Mouse (Mus musculus) cerebellum, postnatal 14 days (tissue): ENCODE results near the gene Cd244a.

Experiments used
- DNase-seq, 2 experiments: peaks; one replicate each; pipeline ENCODE4 v3.0.0; 2021; ENCODE audit warnings: mixed read lengths in 2 of 2

Cd244a gene

GRCm38 (mm10) chr1:171584584-171584983 lies 25.6 kb downstream of the Cd244a start:
- DNase-seq: no peak

DNA sequence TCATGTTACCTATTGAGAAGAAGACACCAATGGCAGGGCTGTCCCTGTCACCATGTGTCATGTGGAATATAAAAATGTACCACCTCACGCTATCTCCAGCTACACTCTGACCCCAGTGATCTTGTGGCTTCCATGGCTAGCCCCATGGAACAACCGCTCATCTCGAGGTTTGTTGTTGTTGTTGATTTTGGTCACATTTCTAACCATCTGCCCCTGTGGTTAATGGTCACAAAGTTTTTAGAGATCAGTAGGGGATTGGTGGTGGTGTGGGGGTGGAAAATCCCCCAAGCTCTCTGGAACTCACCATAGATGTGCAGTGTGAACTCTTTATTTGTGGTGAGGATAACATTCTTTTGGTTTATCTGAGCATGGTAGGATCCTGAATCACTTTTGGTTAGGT lies 45.7 kb downstream of the Cd244a start:
- DNase-seq: no peak

- DNase-seq: no peak
These were observed 47.7 kb downstream of the Cd244a start for GRCm38 (mm10) chr1:171606656-171607055.

- DNase-seq: no peak
These were observed 48.2 kb downstream of the Cd244a start, which contains the start of gene Ly9 for GRCm38 (mm10) chr1:171607176-171607575. Gene Ly9 (minus strand): TSS chr1:171607410.

DNA sequence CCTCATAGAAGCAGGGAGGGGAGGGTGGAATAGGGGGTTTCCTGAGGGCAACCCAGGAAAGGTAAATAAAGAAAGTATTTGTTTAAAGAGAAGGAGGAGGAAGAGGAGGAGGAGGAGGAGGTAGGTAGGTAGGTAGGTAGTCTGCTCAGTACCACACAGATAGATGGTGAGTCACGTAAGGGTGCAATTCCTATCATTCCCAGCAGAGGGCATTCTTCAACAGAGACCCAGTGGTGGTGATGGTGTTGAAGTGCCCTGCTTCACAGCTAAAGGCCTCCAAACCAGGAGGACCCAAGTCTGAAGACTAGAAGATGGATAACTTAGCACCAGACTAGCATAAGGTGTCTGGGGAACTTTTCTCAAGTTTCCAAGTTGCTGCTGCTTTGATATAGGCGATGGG lies 51.0 kb downstream of the Cd244a start:
- peak in 1 of 2 experiments; percentile 7 for DNase-seq

DNA sequence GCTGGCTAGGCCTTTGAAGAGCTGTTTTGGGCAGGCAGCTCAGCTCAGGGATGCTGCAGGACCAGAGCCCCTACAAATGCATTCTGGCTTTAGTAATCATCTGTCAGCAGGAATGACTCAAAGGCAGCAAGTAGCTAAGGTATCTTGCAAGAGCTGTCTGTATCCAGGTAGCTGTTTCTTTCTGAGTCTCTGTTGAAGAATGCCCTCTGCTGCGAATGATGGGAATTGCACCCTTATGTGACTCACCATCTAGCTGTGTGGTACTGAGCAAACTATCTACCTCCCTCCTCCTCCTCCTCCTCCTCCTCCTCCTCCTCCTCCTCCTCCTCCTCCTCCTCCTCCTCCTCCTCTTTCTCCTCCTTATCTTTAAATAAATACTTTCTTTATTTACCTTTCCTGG lies 51.8 kb downstream of the Cd244a start:
- DNase-seq: peak in 1 of 2 experiments; percentile 43

GRCm38 (mm10) chr1:171613962-171614361 lies 55.0 kb downstream of the Cd244a start:
- DNase-seq: peak in 1 of 2 experiments; percentile 20

GRCm38 (mm10) chr1:171616881-171617515 lies 58.0 kb downstream of the Cd244a start:
- DNase-seq: peak; percentile 74 to 80

- no peak for DNase-seq
These were observed 60.0 kb downstream of the Cd244a start for GRCm38 (mm10) chr1:171619001-171619400.

GRCm38 (mm10) chr1:171619645-171620044 lies 60.7 kb downstream of the Cd244a start:
- no peak for DNase-seq

DNA sequence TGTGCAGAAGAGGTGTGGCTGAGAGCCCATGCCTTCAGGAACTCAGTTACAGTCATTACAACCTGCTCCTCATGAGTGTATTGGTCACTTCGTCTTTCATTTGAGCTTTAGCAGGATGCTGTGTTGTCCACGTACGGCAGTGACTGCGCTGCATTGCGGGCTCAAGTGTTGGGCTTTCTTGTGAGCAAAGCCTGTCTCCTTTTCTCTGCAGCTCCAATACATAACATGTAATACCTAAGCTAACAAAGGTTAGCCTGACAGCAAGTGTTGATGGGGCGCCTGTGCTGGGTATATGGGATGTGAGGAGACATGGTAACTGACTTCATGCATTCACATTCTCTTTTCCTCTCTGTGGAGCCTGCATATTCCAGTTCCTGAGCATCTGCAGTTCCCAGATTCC lies 61.1 kb downstream of the Cd244a start:
- no peak for DNase-seq

DNA sequence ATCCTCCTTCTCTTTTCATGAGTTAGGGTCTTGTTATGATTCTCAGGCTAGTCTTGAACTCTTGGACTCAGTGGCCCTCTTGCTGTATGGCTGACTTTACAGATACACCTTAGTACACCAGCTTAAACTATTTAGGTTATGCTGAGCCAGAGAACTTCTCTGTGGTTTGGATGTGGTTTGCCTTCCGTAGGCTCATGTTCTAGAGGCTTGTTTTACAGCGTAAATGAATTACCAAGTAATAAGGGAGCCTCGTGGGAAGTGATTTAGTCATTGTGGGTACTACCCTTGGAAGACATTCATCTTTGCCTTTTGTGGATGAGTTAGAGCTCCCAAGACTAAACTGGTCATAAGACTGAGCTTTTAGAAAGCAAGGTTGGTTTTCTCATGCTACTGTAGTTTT lies 68.8 kb downstream of the Cd244a start:
- DNase-seq: no peak

DNA sequence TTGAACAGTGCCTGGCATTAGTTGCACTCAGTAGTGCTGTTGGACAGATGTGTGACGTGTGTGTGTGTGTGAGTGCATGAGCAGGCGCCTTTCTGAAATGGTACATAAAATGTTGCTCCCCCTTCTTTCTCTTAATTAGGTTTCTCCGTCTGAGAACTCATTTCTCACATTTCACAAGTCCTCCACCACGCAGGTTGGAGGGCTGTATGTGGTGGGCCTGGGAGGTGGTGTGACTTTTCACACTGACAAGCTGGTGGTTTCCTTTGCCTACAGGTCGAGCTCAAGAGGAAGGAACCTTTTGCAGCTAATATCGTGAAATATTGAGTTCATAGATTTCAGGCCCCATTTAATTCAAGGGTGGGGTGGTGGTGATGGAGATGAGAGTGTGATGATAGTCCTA lies 70.2 kb downstream of the Cd244a start:
- no peak for DNase-seq

GRCm38 (mm10) chr1:171630041-171630440 lies 71.0 kb downstream of the Cd244a start:
- DNase-seq: no peak

DNA sequence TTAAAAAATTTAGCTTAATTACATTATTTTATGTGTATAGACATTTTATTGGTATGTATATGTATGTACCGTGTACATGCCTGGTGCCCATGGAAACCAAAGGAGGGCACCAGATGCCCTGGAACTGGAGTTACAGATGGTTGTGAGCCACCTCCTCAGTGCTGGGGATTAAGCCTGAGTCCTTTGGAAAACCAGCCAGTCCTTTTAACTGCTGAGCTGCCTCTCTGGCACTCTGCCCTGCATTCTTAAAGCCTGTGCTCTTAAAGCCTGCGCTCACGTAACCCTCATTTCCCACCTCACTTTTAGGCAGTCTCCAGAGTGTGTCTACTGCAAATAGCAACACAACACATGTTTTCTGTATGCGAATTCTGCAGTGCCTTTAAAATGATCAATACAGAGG lies 71.9 kb downstream of the Cd244a start:
- DNase-seq: no peak

- peak in 1 of 2 experiments; percentile 14 for DNase-seq
These were observed 72.5 kb downstream of the Cd244a start for GRCm38 (mm10) chr1:171631447-171631846.

GRCm38 (mm10) chr1:171635696-171636095 lies 76.7 kb downstream of the Cd244a start:
- DNase-seq: no peak

DNA sequence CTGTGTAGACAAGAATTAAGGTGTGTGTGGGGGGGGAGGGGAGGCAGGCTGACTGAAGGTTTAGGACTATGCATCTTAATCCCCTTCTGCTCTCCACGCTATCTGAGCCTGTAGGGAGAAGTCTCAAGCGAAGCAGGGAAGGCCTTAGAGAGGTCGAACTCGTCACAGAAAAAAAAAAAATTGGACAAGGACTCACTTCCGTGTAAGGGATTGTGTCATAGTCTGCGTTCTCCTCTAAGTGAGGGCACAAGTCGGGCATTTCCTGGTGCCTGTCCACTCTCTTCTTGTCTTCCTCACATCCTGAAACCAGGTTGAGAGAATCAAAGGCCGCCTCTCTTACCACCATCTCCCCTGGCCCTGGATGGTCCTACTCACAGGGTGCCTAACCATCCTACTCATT lies 78.1 kb downstream of the Cd244a start:
- no peak for DNase-seq

DNA sequence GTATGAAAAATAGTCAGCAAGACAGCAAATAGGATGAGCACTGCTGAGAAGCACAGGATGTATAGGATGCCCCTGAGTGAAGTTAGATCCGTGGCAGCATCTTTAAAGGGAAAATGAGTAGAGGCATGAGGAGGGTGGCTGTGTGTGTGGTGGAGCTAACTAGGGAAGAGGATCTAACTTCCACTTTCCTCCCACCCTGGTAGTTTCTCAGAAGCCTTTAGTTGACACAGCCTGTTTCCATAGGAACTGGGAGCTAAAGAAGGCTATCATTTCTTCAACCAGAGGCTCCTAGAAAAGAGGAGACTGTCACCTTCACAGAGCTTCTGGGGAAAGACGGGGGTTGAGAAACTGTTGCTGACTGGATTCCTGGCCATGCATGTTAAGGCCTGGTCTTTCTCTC lies 79.7 kb downstream of the Cd244a start:
- no peak for DNase-seq

GRCm38 (mm10) chr1:171640796-171641195 lies 81.8 kb downstream of the Cd244a start:
- DNase-seq: no peak

DNA sequence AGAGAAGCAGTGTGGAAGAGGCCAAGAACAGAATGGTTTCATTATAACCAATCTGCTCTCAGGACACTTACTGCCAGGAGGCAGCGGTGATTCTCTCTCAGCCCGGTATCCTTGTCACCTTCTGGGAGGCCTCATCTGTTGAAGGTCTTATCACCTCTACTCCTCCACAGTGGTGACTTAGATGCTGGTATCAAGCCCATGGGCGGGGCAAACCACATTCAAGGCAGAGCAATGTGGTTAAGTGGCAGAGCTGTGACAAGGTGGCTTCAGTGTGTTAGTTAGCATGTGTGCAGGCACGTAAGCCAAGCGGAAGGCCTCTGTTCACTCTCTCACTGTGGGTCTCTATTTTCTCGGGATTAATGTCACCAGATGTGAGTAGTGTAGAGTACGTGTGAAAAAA lies 84.6 kb downstream of the Cd244a start:
- DNase-seq: no peak

GRCm38 (mm10) chr1:171646429-171646940 lies 87.5 kb downstream of the Cd244a start:
- DNase-seq: no peak

DNA sequence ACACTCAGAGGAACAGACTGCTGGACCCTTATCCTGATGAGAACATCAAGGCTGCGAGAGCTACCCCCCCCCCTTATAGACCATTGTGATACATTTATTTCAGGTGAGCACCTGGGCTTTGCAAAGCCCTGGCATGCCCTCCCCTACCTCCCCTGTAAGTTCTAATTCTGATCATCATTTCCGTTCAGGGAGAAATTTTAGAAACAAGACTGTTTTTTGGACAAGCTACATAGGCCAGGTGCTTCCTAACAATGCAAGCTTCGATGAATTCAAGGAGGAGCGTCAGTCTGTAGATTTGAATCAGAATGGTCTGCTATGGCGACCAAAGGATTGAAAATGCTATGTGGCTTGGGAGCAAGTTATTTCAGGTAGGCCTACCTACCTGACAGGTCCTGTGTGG lies 88.7 kb downstream of the Cd244a start:
- no peak for DNase-seq

- no peak for DNase-seq
These were observed 89.8 kb downstream of the Cd244a start for GRCm38 (mm10) chr1:171648840-171649239.

GRCm38 (mm10) chr1:171652734-171653133 lies 93.7 kb downstream of the Cd244a start, which contains the start of gene Slamf7:
Gene Slamf7 (minus strand): TSS chr1:171653035.
- no peak for DNase-seq
